Mouse (Mus musculus): ENCODE results near the gene Olfr924.
A peak's percentile ranks its signal among the peaks of the same experiment; 100 is the strongest.
"Not testable (repeated sequence)": the region's sequence is repeated elsewhere in the genome, so short reads cannot be mapped to it uniquely, and the experiment has no call there.

Gene Olfr924

GRCm38 (mm10) chr9:38844149-38844548 lies at the start of gene Olfr924:
TSS of gene Olfr924 (plus strand) at chr9:38844449.
- DNase-seq (ENCODE audit: low spot score in 2 of 2): no peak

DNA sequence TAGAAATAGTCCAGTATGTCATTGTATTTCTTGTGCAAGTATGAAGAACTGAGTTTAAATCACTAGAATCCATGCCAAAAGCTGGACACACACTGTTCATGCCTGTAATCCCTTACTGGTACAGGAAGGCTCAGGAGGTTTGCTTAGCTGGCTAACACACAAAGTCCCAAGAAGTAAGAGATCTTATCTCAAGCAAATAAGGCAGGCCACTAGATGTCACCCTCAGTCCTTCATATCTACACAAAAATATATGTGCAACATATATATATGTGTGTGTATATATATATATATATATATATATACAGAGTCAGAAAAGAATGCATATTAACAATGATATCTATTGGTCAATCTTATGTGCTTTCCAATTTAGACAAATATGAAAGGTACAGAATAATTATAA lies 38.6 kb upstream of the Olfr924 start:
- DNase-seq (ENCODE audit: low spot score in 2 of 2): peak in 1 of 2 experiments; percentile 18

DNA sequence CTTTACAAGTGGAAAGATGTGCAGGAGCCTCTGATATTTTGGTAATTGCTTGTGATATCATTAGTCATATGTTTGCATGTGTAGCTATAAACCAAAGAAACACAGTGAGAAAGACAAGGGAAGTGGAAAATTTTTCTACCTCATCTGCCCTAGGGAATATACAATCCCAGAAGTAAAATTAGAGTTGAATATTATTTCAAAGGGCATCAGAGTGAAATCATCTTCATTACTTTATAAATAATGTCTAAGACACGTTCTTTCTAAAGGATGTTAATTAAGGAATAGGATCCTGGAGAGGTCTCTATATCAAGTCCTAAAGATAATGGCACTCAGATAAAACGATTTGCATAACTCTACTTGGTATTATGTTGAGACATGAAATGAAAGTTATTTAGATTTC lies 29.9 kb upstream of the Olfr924 start, which contains the start of gene Olfr922:
Olfr922 (plus strand) TSS at position 301 of the 400 bp plus-strand sequence.
- no peak for DNase-seq (ENCODE audit: low spot score in 2 of 2)

- DNase-seq (ENCODE audit: low spot score in 2 of 2): no peak
Observed at GRCm38 (mm10) chr9:38815458-38815986, 28.7 kb upstream of the Olfr924 start.

GRCm38 (mm10) chr9:38826245-38826644 lies 18.0 kb upstream of the Olfr924 start, which contains the start of gene Olfr923:
TSS of gene Olfr923 (plus strand) at chr9:38826545.
- DNase-seq (ENCODE audit: low spot score in 2 of 2): no peak

GRCm38 (mm10) chr9:38833027-38833426 lies 11.2 kb upstream of the Olfr924 start:
- no peak for DNase-seq (ENCODE audit: low spot score in 2 of 2)

DNA sequence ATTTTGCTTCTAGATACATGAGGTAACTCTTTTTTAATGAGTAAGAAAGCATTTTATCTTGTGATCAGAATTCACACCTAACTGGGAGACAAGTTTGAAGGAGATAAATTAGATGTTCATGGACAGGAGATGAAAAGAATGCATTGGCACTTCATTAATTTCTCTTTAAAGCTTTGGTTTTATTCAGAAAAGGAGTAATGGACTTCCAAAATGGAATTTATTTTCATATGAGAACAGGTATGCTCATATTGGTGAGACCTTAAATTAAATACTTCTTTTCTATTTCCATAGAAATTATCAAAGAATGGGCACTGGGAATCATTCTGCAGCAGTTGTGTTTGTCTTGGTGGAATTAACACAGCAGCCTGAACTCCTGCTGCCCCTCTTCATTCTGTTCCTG lies 10.5 kb downstream of the Olfr924 start, which contains the start of gene Olfr26:
Olfr26 (plus strand) TSS at position 301 of the 400 bp plus-strand sequence.
- DNase-seq (ENCODE audit: low spot score in 2 of 2): no peak

GRCm38 (mm10) chr9:38874880-38875279 lies 30.6 kb downstream of the Olfr924 start:
- DNase-seq (ENCODE audit: low spot score in 2 of 2): not testable (repeated sequence)

DNA sequence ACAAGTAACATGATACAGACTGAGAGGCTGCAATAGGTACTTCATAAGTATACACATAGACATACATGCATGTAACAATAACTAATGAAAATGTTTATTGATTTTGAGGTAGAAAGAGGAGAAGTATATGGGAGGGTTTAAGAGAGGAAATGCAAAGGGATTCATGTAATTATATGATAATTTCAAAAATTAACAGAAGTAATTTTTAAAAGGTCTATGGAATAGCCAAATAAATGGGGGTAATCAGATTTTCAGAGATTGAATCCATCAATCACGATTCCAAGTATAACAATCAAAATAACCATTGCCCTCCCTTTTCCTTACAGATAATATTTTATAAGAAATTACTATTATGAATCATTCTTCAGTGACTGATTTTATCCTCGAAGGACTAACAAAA lies 32.6 kb downstream of the Olfr924 start, which contains the start of gene Olfr926:
Olfr926 (plus strand) TSS at position 301 of the 400 bp plus-strand sequence.
- no peak for DNase-seq (ENCODE audit: low spot score in 2 of 2)
